Mouse (Mus musculus) forebrain, embryonic 11.5 days (tissue): Measurements from ENCODE around the gene Fth1. TPM values are rescaled to one million over a fixed set of nuclear protein-coding genes. Genes with fewer than 3 reads are reported as not detected.
"Not testable (repeated sequence)": the region's sequence is repeated elsewhere in the genome, so short reads cannot be mapped to it uniquely, and the experiment has no call there.

Experiments used
- ATAC-seq: fragments of 200-750 bp; cut with Nextera tagmentation; replicated peaks from 2 replicates; pipeline ENCODE4 v1.8.0; 2017; ENCODE audit warnings: moderate TSS enrichment; ENCODE audit not compliant: low FRiP score
- DNase-seq: peaks from one replicate; pipeline ENCODE4 v3.0.0-alpha.2; 2017; ENCODE audit warnings: low spot score
- H3K27ac ChIP-seq: fragments of 300-500 bp; sonication (generic); 2 replicates; pipeline ENCODE4 v1.5.1; 2014; ENCODE audit warnings: low read depth, low read length
- H3K27me3 ChIP-seq: fragments of 300-500 bp; sonication (generic); 2 replicates; pipeline ENCODE4 v1.6.1; 2014; ENCODE audit warnings: mild to moderate bottlenecking, low read length, mixed read lengths; ENCODE audit not compliant: control insufficient read depth, insufficient read depth
- H3K36me3 ChIP-seq: fragments of 300-500 bp; sonication (generic); 2 replicates; pipeline ENCODE4 v1.6.1; 2014; ENCODE audit warnings: mild to moderate bottlenecking, low read length, moderate library complexity, mixed read lengths; ENCODE audit not compliant: control insufficient read depth, insufficient read depth
- H3K4me1 ChIP-seq: fragments of 300-500 bp; sonication (generic); replicated peaks from 2 replicates; pipeline ENCODE4 v1.6.1; 2014; ENCODE audit warnings: low read length, mixed read lengths; ENCODE audit not compliant: control insufficient read depth, insufficient read depth
- H3K4me2 ChIP-seq: fragments of 300-500 bp; sonication (generic); 2 replicates; pipeline ENCODE4 v1.6.1; 2014; ENCODE audit warnings: low read depth, mild to moderate bottlenecking, low read length, moderate library complexity, mixed read lengths; ENCODE audit not compliant: severe bottlenecking
- H3K4me3 ChIP-seq: fragments of 300-500 bp; sonication (generic); 2 replicates; pipeline ENCODE4 v1.5.1; 2014; ENCODE audit warnings: low read depth, low read length
- H3K9ac ChIP-seq: fragments of 300-500 bp; sonication (generic); 2 replicates; pipeline ENCODE4 v1.6.1; 2014; ENCODE audit warnings: low read length
- H3K9me3 ChIP-seq: fragments of 300-500 bp; sonication (generic); 2 replicates; pipeline ENCODE4 v1.6.1; 2016; ENCODE audit warnings: low read length, mixed read lengths; ENCODE audit not compliant: control insufficient read depth
- WGBS: fragments of 180-500 bp; shearing (Covaris S2); extraction: QIAGEN DNeasy Blood & Tissue Kit; methylation state at CpG from one replicate; pipeline ENCODE4 v1.1.7; 2014; 5-methylcytosine and 5-hydroxymethylcytosine counted together
- polyA plus RNA-seq: library from polyadenylated mRNA; unstranded; fragments of >200 nt; fragmentation: Nextera tagmentation; extraction: Ambion mirVana; gene quantifications from 2 replicates; pipeline ENCODE4 v1.2.1, GENCODE M21; 2014

Fth1 gene
- 1,254 and 1,333 TPM in 2 replicates for polyA plus RNA-seq

DNA sequence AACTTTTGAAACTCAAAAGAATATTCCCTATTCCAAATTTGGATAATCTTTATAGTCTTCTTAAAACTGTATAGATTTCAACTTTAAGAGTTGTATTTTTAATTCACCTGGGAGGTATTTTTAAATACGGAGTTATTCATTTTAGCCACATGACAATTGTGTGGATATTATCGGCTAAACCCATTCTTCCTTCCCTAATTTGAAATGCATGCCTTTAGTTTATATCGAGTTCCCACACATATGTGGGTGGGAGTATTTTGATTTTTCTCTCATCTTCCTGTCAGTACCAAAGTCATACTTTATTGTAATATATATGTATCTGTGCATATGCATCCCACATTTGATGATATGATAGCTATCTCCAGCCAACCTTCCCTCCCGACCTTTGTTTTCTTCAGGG lies at the start of gene Fth1:
TSS of gene Fth1 (plus strand) at position 341 of the 400 bp plus-strand sequence.
- H3K27me3 ChIP-seq, result no peaks in the 10 kb centered on the region
- no peak within 1 kb of the TSS for H3K4me2 ChIP-seq
- H3K9ac ChIP-seq, result no peak within 1 kb of the TSS
- ATAC-seq (no peak), DNase-seq (no peak)
- WGBS, result 89% methylated on average over 4 of the region's 4 CpGs
- H3K4me1 ChIP-seq, result peaks cover 3% of the 10 kb centered on the region; the same call in 1 of the 2 replicates
- no peaks in the 10 kb centered on the region for H3K9me3 ChIP-seq
- H3K36me3 ChIP-seq, result peaks cover 8% of the 10 kb centered on the region; the same call in 1 of the 2 replicates
- H3K27ac ChIP-seq, result no peak within 1 kb of the TSS
- no peak within 1 kb of the TSS for H3K4me3 ChIP-seq

DNA sequence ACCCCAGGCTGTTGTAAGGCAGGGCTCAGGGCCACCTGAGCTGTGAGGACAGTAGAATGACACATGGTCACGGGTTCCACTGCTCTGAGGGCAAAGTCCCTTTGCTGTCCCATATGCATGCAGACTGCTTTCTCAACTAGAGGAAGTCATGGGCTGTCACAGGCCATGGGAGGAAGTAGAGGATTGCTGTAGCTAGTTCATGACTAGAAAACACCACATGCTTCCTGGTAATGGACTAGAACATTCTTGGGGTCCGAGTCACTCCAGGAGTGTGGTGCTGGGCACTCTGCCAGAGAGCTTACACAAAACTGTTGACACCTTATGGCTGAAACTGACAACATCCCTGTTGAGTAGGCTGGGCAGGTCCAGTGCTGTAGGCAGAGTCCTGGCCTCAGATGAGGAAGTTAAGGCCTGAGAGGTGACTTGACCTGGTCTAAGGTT lies 49.2 kb upstream of the Fth1 start:
- not testable (repeated sequence) for DNase-seq, H3K27me3 ChIP-seq, H3K4me3 ChIP-seq, H3K9ac ChIP-seq, H3K36me3 ChIP-seq, ATAC-seq, H3K9me3 ChIP-seq, H3K4me1 ChIP-seq, H3K27ac ChIP-seq, H3K4me2 ChIP-seq
- 90% methylated on average over 2 of the region's 2 CpGs for WGBS

DNA sequence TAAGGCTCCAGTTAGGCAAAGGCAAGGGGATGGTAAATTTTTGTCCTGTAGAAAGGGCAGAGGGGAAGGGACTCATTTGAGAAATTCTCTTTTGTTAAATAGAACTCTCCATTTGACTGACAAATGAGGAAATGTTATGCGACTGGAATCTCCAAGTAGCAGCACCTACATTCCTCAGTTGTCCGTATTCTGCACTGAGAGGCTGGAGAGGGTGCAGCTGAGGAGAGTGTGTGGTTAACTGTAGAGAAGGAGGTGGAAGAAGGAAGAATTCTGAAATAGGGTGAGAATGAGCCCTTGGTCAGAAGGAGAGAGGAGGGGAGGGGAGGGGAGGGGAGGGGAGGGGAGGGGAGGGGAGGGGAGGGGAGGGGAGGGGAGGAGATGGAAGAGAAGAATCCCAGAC lies 46.5 kb upstream of the Fth1 start:
- no peak overlapping the region for H3K9ac ChIP-seq
- H3K27me3 ChIP-seq, result no peaks in the 10 kb centered on the region
- WGBS, result 59% methylated on average over 2 of the region's 2 CpGs

DNA sequence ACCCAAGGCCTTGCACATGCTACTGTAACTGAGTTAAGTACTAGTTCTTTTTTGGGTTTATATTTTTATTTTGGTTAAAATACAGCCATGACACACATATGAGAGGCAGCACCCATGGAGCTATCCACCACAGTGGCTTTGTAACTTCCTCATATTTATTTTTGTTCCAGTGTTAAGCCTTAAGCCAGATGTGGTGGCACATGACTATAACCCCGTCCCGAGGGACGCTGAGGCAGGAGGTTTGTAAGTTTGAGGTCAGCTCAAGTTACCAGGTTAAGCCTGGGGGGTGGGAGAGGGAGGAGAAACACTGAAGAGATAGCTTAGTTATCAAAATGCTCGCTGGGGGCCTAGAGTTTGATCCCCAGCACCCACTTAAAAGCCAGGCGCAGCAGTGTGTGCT lies 43.8 kb upstream of the Fth1 start:
- no peaks in the 10 kb centered on the region for H3K27me3 ChIP-seq
- WGBS, result 66% methylated on average over 5 of the region's 5 CpGs
- no peak for ATAC-seq

More for the DNA sequence above, 46.5 kb upstream of the Fth1 start:
- no peak overlapping the region for H3K27ac ChIP-seq
- ATAC-seq, result no peak
- no peaks in the 10 kb centered on the region for H3K4me1 ChIP-seq
- H3K36me3 ChIP-seq, result no peaks in the 10 kb centered on the region
- no peak overlapping the region for H3K4me2 ChIP-seq
- no peak for DNase-seq
- no peak overlapping the region for H3K4me3 ChIP-seq
- H3K9me3 ChIP-seq, result no peaks in the 10 kb centered on the region

DNA sequence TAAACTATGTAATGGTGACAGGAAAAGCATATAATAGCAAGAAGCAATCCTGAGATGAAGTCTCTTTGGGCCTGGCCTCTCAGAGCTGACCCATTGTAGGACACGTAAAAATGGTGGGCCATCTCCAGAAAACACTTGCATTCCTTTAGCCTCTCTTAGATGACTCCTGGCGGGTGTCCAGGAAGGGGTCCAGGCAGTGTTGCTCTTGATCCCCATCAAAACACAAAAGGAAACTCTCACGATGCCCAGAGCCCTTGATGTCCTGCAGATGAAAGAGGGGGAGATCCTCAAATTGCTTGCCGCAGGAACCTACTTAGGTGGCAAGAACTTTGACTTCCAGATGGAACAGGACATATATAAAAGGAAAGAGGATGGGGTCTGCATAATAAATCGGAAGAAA lies 43.0 kb upstream of the Fth1 start:
- peak; percentile 33 for DNase-seq
- H3K4me1 ChIP-seq, result peaks cover 2% of the 10 kb centered on the region; the same call in 1 of the 2 replicates

More for the DNA sequence above, 43.8 kb upstream of the Fth1 start:
- no peak overlapping the region for H3K9ac ChIP-seq
- no peaks in the 10 kb centered on the region for H3K36me3 ChIP-seq
- H3K4me1 ChIP-seq, result peaks cover 2% of the 10 kb centered on the region; the same call in 1 of the 2 replicates
- H3K27ac ChIP-seq, result no peak overlapping the region
- H3K4me2 ChIP-seq, result no peak overlapping the region
- H3K9me3 ChIP-seq, result no peaks in the 10 kb centered on the region
- DNase-seq, result peak; percentile 41
- no peak overlapping the region for H3K4me3 ChIP-seq

DNA sequence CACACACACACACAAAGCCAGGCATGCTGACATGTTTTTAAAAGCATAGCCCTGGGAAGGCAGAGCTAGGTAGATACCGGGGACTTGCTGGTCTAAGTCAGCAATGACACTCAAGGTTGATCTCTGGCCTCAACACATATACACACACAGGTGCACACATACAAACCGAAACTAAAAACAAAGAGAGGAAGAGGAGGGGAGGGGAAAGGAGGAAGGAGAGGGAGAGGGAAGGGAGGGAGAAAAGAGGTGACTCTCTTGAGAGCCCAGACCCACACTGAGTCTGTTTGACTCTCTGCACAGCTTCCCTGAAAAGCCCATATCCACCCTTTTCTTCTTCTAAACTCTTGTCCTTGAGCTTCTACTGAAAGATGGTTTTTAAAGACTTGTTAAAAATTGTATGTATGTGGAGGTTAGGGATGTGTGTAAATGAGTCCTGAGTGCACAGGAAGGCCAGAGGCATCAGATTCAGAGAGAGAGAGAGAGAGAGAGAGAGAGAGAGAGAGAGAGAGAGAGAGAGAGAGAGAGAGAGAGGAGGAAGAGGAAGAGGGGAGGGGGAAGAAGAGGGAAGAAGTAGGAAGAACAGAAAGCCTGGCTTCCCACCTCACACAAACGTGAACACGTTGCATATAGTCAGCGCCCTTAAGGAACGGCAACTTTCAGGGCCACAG lies 42.1 kb upstream of the Fth1 start:
- Histone ChIP-seq H3K9me3 (no peaks in the 10 kb centered on the region), H3K9ac (no peak overlapping the region), H3K4me3 (no peak overlapping the region), H3K36me3 (no peaks in the 10 kb centered on the region), H3K4me2 (no peak overlapping the region), H3K27me3 (no peaks in the 10 kb centered on the region), H3K27ac (no peak overlapping the region), H3K4me1 (peaks cover 2% of the 10 kb centered on the region; the same call in 1 of the 2 replicates)
- 91% methylated on average over 6 of the region's 6 CpGs for WGBS
- DNase-seq, result no peak
- no peak for ATAC-seq

More for the DNA sequence above, 43.0 kb upstream of the Fth1 start:
- Histone ChIP-seq H3K4me3 (no peak overlapping the region), H3K4me2 (no peak overlapping the region), H3K9ac (no peak overlapping the region), H3K9me3 (no peaks in the 10 kb centered on the region), H3K27ac (no peak overlapping the region), H3K27me3 (no peaks in the 10 kb centered on the region), H3K36me3 (no peaks in the 10 kb centered on the region)
- ATAC-seq, result no peak
- WGBS, result 78% methylated on average over 5 of the region's 5 CpGs

DNA sequence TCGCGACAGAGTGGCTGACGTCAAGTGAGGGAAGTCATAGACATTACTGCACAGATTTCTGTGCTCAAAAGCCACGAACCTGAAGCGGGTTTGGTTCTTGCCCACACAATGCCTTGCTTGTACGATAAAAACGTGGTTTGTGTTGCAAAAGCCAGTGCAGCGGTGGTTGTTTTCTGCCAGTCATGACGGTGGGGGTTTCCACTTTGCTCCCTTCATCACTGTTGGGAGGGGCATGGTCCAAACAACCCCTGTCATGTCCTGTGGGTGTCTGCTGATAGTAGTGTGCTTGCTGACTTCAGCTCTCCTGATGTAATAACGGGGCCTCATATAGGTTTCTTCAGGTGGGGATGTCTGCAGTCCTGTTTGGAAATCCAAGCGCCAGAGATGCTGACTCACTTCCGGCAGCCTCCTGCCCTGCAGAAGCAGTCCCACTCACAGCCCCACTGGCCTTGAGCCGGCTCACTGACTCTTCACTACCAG lies 41.5 kb upstream of the Fth1 start:
- ATAC-seq, result no peak
- WGBS, result 79% methylated on average over 13 of the region's 13 CpGs
- no peak overlapping the region for H3K9ac ChIP-seq

DNA sequence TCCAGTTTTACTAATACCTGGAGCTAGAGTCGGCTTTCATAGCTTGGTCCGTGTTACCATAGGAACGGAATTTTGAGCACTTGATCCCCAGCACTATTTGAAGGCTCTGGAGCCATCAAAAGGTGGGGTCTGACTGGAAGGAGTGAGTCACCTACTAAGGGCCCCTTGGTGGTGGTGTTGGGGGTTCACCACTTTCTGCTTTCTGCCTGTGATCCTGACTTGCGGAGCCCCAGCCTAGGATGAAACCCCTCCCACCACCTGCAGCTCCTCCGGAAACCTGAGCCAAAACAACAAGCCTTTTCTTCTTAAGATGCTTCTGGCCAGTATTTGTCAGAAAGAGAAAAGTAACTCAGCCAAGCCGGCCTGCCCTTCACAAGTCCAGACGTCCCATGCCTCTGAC lies 40.6 kb upstream of the Fth1 start:
- WGBS, result 59% methylated on average over 7 of the region's 7 CpGs
- H3K36me3 ChIP-seq, result no peaks in the 10 kb centered on the region
- no peak overlapping the region for H3K4me3 ChIP-seq
- H3K4me2 ChIP-seq, result no peak overlapping the region
- H3K27me3 ChIP-seq, result no peaks in the 10 kb centered on the region
- peaks cover 2% of the 10 kb centered on the region; the same call in 1 of the 2 replicates for H3K4me1 ChIP-seq
- ATAC-seq (no peak), DNase-seq (no peak)
- no peaks in the 10 kb centered on the region for H3K9me3 ChIP-seq
- no peak overlapping the region for H3K27ac ChIP-seq
- H3K9ac ChIP-seq, result no peak overlapping the region

More for the DNA sequence above, 41.5 kb upstream of the Fth1 start:
- no peak for DNase-seq
- H3K27me3 ChIP-seq, result no peaks in the 10 kb centered on the region
- H3K4me2 ChIP-seq, result no peak overlapping the region
- H3K36me3 ChIP-seq, result no peaks in the 10 kb centered on the region
- no peak overlapping the region for H3K27ac ChIP-seq
- peaks cover 2% of the 10 kb centered on the region; the same call in 1 of the 2 replicates for H3K4me1 ChIP-seq
- H3K4me3 ChIP-seq, result no peak overlapping the region
- no peaks in the 10 kb centered on the region for H3K9me3 ChIP-seq

DNA sequence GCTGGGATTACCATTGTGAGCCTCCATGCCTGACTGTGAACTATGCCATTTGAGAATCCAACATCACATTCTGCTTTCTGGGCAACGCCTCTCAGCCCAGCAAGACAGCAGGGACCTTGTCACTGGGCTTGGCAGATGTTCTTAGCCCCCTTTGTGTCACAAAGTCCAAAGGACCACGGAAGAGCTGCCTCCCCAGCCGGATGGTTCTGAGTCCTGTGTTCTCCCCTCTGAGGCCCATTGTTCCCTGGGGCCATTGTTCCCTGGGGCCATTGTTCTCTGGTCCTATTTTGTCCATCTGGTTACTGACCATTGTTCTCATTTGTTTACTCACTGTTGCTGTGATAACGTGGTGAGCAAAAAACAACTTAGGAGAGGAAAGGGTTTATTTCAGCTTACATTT lies 39.5 kb upstream of the Fth1 start:
- H3K9me3 ChIP-seq, result no peaks in the 10 kb centered on the region
- WGBS, result 10% methylated on average over 4 of the region's 4 CpGs
- ATAC-seq, result no peak
- no peaks in the 10 kb centered on the region for H3K36me3 ChIP-seq
- no peak overlapping the region for H3K4me3 ChIP-seq
- H3K4me1 ChIP-seq, result peaks cover 2% of the 10 kb centered on the region; the same call in 1 of the 2 replicates
- DNase-seq, result no peak
- no peak overlapping the region for H3K27ac ChIP-seq
- no peaks in the 10 kb centered on the region for H3K27me3 ChIP-seq
- no peak overlapping the region for H3K9ac ChIP-seq
- H3K4me2 ChIP-seq, result no peak overlapping the region
